Mouse (Mus musculus) testis, adult 10 weeks (tissue): ENCODE results near the gene Stxbp2. TPM values are rescaled to one million over a fixed set of nuclear protein-coding genes. Genes with fewer than 3 reads are reported as not detected.

ENCODE experiments used
- polyA plus RNA-seq: library from polyadenylated mRNA; stranded (reverse); fragments of 350-450 nt; fragmentation: Illumina TruSeq; extraction: RNeasy Lipid Tissue Mini Kit (QIAGEN cat#74804); gene quantifications from one replicate; pipeline ENCODE4 v1.2.3, GENCODE M21; 2014; ENCODE audit warnings: low read depth, low replicate concordance

Gene Stxbp2
- 20.9 TPM for polyA plus RNA-seq

GRCm38 (mm10) chr8:3630647-3631477 is at the start of gene Stxbp2:
Gene Stxbp2 (plus strand): TSS chr8:3630955.

GRCm38 (mm10) chr8:3586993-3587390 is 43.8 kb upstream of the Stxbp2 start, which contains the start of gene Camsap3:
Gene Camsap3 (plus strand): TSS chr8:3587293.

GRCm38 (mm10) chr8:3621199-3621970 is 9.4 kb upstream of the Stxbp2 start, which contains the start of the genes Xab2 and Pet100:
Gene Xab2 (minus strand): TSS chr8:3621316.
Gene Pet100 (plus strand): TSS chr8:3621548.

GRCm38 (mm10) chr8:3625445-3625844 is 5.3 kb upstream of the Stxbp2 start, which contains the start of gene Pcp2:
Gene Pcp2 (minus strand): TSS chr8:3625545.

GRCm38 (mm10) chr8:3655526-3655925 is 24.8 kb downstream of the Stxbp2 start, which contains the start of gene Retn:
Gene Retn (plus strand): TSS chr8:3655770.

GRCm38 (mm10) chr8:3665507-3665906 is 34.8 kb downstream of the Stxbp2 start, which contains the start of gene Mcemp1:
Gene Mcemp1 (plus strand): TSS chr8:3665754.

GRCm38 (mm10) chr8:3671980-3672491 is 41.3 kb downstream of the Stxbp2 start, which contains the start of gene Fcor:
Gene Fcor (minus strand): TSS chr8:3672362.

GRCm38 (mm10) chr8:3676131-3676992 is 45.6 kb downstream of the Stxbp2 start, which contains the start of gene Trappc5:
Gene Trappc5 (plus strand): TSS chr8:3676299.

Other genes with a start within 250 kb of the Stxbp2 start
- gene Arhgef18, start 237.9 kb upstream of the Stxbp2 start, polyA plus RNA-seq = 3.2 TPM
- 3.4 TPM for gene Pex11g, start 163.3 kb upstream of the Stxbp2 start, polyA plus RNA-seq
- gene Tex45, start 160.1 kb upstream of the Stxbp2 start, polyA plus RNA-seq = 29.3 TPM
- gene Zfp358, start 137.8 kb upstream of the Stxbp2 start, polyA plus RNA-seq = 0.27 TPM
- 6.4 TPM for gene Mcoln1, start 130.5 kb upstream of the Stxbp2 start, polyA plus RNA-seq
- gene Pnpla6, start 115.6 kb upstream of the Stxbp2 start, polyA plus RNA-seq = 1.8 TPM
- not detected for gene C330021F23Rik, start 63.0 kb upstream of the Stxbp2 start, polyA plus RNA-seq
- 2.1 TPM for gene Camsap3, start 43.7 kb upstream of the Stxbp2 start, polyA plus RNA-seq
- 1.1 TPM for gene Xab2, start 9.6 kb upstream of the Stxbp2 start, polyA plus RNA-seq
- gene Pet100, start 9.4 kb upstream of the Stxbp2 start, polyA plus RNA-seq = 37.0 TPM
- gene Pcp2, start 5.4 kb upstream of the Stxbp2 start, polyA plus RNA-seq = not detected
- 1.1 TPM for gene Retn, start 24.8 kb downstream of the Stxbp2 start, polyA plus RNA-seq
- not detected for gene Mcemp1, start 34.8 kb downstream of the Stxbp2 start, polyA plus RNA-seq
- not detected for gene Fcor, start 41.4 kb downstream of the Stxbp2 start, polyA plus RNA-seq
- 3.2 TPM for gene Trappc5, start 45.3 kb downstream of the Stxbp2 start, polyA plus RNA-seq
- gene Fcer2a, start 63.2 kb downstream of the Stxbp2 start, polyA plus RNA-seq = 0.27 TPM
- 10.7 TPM for gene Clec4g, start 89.7 kb downstream of the Stxbp2 start, polyA plus RNA-seq
- gene Cd209a, start 118.0 kb downstream of the Stxbp2 start, polyA plus RNA-seq = 0.18 TPM
- gene Cd209e, start 223.4 kb downstream of the Stxbp2 start, polyA plus RNA-seq = not detected
- gene Cd209d, start 247.6 kb downstream of the Stxbp2 start, polyA plus RNA-seq = not detected